Mouse (Mus musculus) liver, embryonic 15.5 days (tissue): Measurements from ENCODE around the gene Plin4. TPM values are rescaled to one million over a fixed set of nuclear protein-coding genes. Genes with fewer than 3 reads are reported as not detected.
"Not testable (repeated sequence)": the region's sequence is repeated elsewhere in the genome, so short reads cannot be mapped to it uniquely, and the experiment has no call there.

Source experiments
- ATAC-seq: fragments of 200-750 bp; cut with Nextera tagmentation; 2 replicates; pipeline ENCODE4 v1.8.0; 2017; ENCODE audit warnings: moderate number of reproducible peaks, mild to moderate bottlenecking, moderate library complexity; ENCODE audit not compliant: insufficient read depth
- H3K27ac ChIP-seq: fragments of 300-500 bp; sonication (generic); replicated peaks from 2 replicates; pipeline ENCODE4 v1.5.1; 2015; ENCODE audit warnings: mild to moderate bottlenecking, inconsistent platforms
- H3K27me3 ChIP-seq: fragments of 300-500 bp; sonication (generic); 2 replicates; pipeline ENCODE4 v1.6.1; 2015; ENCODE audit warnings: mild to moderate bottlenecking, inconsistent platforms
- H3K36me3 ChIP-seq: fragments of 300-500 bp; sonication (generic); replicated peaks from 2 replicates; pipeline ENCODE4 v1.6.1; 2015; ENCODE audit warnings: moderate library complexity, mild to moderate bottlenecking, inconsistent platforms
- H3K4me1 ChIP-seq: fragments of 300-500 bp; sonication (generic); replicated peaks from 2 replicates; pipeline ENCODE4 v1.6.1; 2015; ENCODE audit warnings: inconsistent platforms
- H3K4me2 ChIP-seq: fragments of 300-500 bp; sonication (generic); 2 replicates; pipeline ENCODE4 v1.6.1; 2015; ENCODE audit warnings: moderate library complexity, mild to moderate bottlenecking, inconsistent platforms
- H3K4me3 ChIP-seq: fragments of 300-500 bp; sonication (generic); replicated peaks from 2 replicates; pipeline ENCODE4 v1.5.1; 2015; ENCODE audit warnings: mild to moderate bottlenecking, inconsistent platforms
- H3K9ac ChIP-seq: fragments of 300-500 bp; sonication (generic); 2 replicates; pipeline ENCODE4 v1.6.1; 2015; ENCODE audit warnings: moderate library complexity, mild to moderate bottlenecking, inconsistent platforms
- H3K9me3 ChIP-seq: fragments of 300-500 bp; sonication (generic); replicated peaks from 2 replicates; pipeline ENCODE4 v1.6.1; 2016; ENCODE audit warnings: inconsistent platforms
- WGBS: fragments of 180-500 bp; shearing (Covaris S2); methylation state at CpG from one replicate; pipeline ENCODE4 v1.1.7; 2015; ENCODE audit warnings: mixed read lengths; ENCODE audit not compliant: insufficient replicate concordance; 5-methylcytosine and 5-hydroxymethylcytosine counted together
- polyA plus RNA-seq: library from polyadenylated mRNA; unstranded; fragments of >200 nt; fragmentation: Nextera tagmentation; extraction: Ambion mirVana; gene quantifications from 2 replicates; pipeline ENCODE4 v1.2.1, GENCODE M21; 2015

Plin4 gene
- polyA plus RNA-seq, 1 experiment from 2014 or later, result 0.02 TPM

DNA sequence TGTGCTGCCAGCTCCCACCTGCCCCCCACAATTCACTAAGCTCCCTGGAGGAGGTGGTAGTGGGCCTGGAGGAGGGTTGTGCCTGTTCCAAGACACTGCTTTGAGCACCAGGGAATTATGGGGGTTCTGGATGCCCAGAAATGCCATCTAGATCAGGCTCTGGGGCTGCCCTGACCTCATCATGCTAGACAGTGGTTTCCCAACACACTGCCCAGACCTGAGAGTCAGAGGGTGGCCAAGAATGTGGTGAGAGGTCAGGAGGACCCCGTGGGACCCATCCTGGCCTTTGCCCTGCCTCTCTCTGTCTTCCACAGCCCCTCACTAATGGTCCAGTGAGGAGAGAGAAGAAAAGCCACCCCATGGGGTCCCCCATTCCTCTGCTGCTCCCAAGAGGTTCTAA lies 1.4 kb upstream of the Plin4 start:
- Histone ChIP-seq H3K27me3 (no peaks in the 10 kb centered on the region), H3K9me3 (no peaks in the 10 kb centered on the region), H3K36me3 (no peaks in the 10 kb centered on the region), H3K9ac (no peak overlapping the region), H3K27ac (no peak overlapping the region), H3K4me2 (no peak overlapping the region), H3K4me3 (no peak overlapping the region), H3K4me1 (0 out of 2 replicates have a peak, but pooled peaks cover 11% of the 10 kb centered on the region)
- no peak for ATAC-seq
- WGBS, result 46% methylated on average over 1 of the region's 1 CpGs

- Histone ChIP-seq H3K27me3 (no peaks in the 10 kb centered on the region), H3K9ac (no peak overlapping the region), H3K36me3 (no peaks in the 10 kb centered on the region), H3K9me3 (no peaks in the 10 kb centered on the region), H3K4me3 (no peak overlapping the region), H3K4me1 (0 out of 2 replicates have a peak, but pooled peaks cover 11% of the 10 kb centered on the region), H3K4me2 (no peak overlapping the region), H3K27ac (no peak overlapping the region)
- 50% methylated on average over 4 of the region's 4 CpGs for WGBS
- ATAC-seq, result no peak
Observed at GRCm38 (mm10) chr17:56110571-56110970, 968 bp upstream of the Plin4 start.

DNA sequence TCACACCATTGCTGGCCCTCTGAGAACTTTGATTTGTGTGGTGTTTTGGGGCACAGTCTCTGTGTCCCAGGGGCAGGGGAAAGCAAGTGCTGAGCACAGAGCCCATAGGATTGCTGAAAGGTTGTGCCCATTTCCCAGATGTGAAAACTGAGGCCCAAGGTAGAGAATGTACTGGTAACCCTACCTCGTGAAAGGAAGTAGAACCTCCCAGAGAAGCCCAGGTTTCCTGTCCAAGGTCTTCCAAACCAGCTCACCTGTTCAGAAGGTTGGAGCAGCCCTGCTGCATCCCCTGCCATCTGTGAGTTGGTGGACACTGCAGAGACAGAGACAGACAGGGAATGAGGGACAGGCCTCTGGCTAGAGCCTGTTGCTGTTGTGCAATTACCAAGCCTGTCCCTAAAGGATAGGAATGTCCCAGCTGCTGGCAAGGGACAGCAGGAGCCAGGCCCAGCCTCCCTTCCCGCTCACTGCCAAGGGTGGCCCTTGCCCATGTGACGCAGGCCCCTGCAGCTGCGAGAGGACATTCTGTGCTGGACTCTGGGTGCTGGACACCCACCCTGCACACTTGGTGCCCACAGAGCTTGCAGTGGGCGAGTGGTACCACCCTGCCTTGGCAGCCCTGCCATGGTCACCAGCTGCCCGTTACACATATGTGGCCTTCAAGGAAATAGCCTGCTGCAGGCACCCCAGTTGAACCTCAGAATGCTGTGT lies 1.1 kb downstream of the Plin4 start:
- no peak for ATAC-seq
- 63% methylated on average over 6 of the region's 6 CpGs for WGBS
- Histone ChIP-seq H3K27ac (no peak overlapping the region), H3K9me3 (no peaks in the 10 kb centered on the region), H3K4me3 (no peak overlapping the region), H3K36me3 (no peaks in the 10 kb centered on the region), H3K4me2 (no peak overlapping the region), H3K4me1 (0 out of 2 replicates have a peak, but pooled peaks cover 2% of the 10 kb centered on the region), H3K9ac (no peak overlapping the region), H3K27me3 (no peaks in the 10 kb centered on the region)

DNA sequence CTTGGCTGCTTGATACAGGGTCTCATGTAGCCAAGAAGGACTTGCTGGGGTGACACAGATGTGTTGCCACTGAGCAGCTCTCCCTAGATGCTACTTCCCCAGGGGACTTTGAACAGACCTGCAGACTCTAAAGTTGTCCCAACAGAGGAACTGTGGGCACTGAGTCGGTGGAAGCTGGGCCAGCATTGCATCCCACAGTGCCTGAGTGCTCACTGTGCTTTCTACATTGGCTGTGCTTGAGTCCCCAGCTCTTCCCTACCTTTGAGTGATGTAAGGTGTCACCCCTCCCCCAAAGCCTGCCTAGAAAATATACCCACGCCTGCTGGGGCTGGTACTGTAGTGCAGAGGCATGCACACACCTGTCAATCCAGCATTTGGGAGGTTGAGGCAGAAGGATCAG lies 1.9 kb downstream of the Plin4 start:
- Histone ChIP-seq H3K4me3 (no peak overlapping the region), H3K4me2 (no peak overlapping the region), H3K4me1 (0 out of 2 replicates have a peak, but pooled peaks cover 2% of the 10 kb centered on the region), H3K9me3 (no peaks in the 10 kb centered on the region), H3K9ac (no peak overlapping the region), H3K36me3 (0 out of 2 replicates have a peak, but pooled peaks cover 2% of the 10 kb centered on the region), H3K27me3 (no peaks in the 10 kb centered on the region), H3K27ac (no peak overlapping the region)
- no peak for ATAC-seq
- 39% methylated on average over 2 of the region's 2 CpGs for WGBS

DNA sequence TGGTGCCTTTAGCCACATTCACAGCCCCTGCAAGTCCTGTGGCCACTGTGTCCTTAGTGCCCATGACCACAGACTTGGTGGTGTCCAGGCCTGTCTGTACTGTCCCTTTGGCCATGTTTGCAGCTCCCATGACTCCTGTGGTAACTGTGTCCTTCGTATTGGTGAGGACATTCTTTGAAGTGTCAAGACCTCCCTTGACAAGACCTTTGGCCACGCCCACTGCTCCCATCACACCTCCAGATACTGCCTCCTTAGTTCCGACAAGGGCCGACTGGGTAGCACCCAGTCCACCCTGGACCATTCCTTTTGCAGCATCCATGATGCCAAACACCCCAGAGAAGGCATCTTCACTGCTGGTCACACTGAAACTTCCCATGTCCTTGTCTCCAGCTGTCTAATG lies 2.6 kb downstream of the Plin4 start:
- H3K4me1 ChIP-seq, result no peaks in the 10 kb centered on the region
- H3K4me3 ChIP-seq, result no peak overlapping the region
- no peak overlapping the region for H3K27ac ChIP-seq
- H3K9me3 ChIP-seq, result no peaks in the 10 kb centered on the region
- no peak overlapping the region for H3K9ac ChIP-seq
- WGBS, result 45% methylated on average over 4 of the region's 4 CpGs
- no peaks in the 10 kb centered on the region for H3K27me3 ChIP-seq
- H3K4me2 ChIP-seq, result no peak overlapping the region
- H3K36me3 ChIP-seq, result peaks cover 9% of the 10 kb centered on the region
- no peak for ATAC-seq

GRCm38 (mm10) chr17:56106436-56106835 lies 3.2 kb downstream of the Plin4 start:
- not testable (repeated sequence) for H3K9me3 ChIP-seq, H3K4me3 ChIP-seq, H3K27ac ChIP-seq, H3K4me1 ChIP-seq, H3K9ac ChIP-seq, ATAC-seq, H3K4me2 ChIP-seq, H3K27me3 ChIP-seq
- H3K36me3 ChIP-seq, result peaks cover 15% of the 10 kb centered on the region
- 81% methylated on average over 4 of the region's 4 CpGs for WGBS

DNA sequence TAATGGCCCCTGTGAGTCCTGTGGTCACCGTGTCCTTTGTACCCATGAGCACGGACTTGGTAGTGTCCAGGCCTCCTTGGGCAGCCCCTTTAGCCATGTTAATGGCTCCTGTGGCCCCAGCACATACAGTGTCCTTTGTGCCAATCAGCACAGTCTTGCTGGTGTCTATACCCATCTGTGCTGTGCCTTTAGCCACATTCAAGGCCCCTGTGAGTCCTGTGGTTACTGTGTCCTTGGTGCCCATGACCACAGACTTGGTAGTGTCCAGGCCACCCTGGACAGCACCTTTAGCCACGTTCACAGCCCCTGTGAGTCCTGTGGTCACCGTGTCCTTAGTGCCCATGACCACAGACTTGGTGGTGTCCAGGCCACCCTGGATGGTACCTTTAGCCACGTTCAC lies 4.8 kb downstream of the Plin4 start:
- not testable (repeated sequence) for H3K27ac ChIP-seq, H3K4me2 ChIP-seq, H3K4me1 ChIP-seq, H3K9me3 ChIP-seq, H3K27me3 ChIP-seq, H3K9ac ChIP-seq, ATAC-seq, H3K4me3 ChIP-seq
- H3K36me3 ChIP-seq, result peaks cover 30% of the 10 kb centered on the region
- 71% methylated on average over 3 of the region's 5 CpGs for WGBS

GRCm38 (mm10) chr17:56103465-56104285 lies 5.9 kb downstream of the Plin4 start:
- H3K36me3 ChIP-seq, result peaks cover 41% of the 10 kb centered on the region
- H3K4me3 ChIP-seq, result no peak overlapping the region
- H3K9ac ChIP-seq, result no peak overlapping the region
- no peaks in the 10 kb centered on the region for H3K4me1 ChIP-seq
- WGBS, result 84% methylated on average over 8 of the region's 8 CpGs
- H3K4me2 ChIP-seq, result no peak overlapping the region
- H3K9me3 ChIP-seq, result no peaks in the 10 kb centered on the region
- H3K27ac ChIP-seq, result no peak overlapping the region
- H3K27me3 ChIP-seq, result no peaks in the 10 kb centered on the region
- ATAC-seq, result no peak

DNA sequence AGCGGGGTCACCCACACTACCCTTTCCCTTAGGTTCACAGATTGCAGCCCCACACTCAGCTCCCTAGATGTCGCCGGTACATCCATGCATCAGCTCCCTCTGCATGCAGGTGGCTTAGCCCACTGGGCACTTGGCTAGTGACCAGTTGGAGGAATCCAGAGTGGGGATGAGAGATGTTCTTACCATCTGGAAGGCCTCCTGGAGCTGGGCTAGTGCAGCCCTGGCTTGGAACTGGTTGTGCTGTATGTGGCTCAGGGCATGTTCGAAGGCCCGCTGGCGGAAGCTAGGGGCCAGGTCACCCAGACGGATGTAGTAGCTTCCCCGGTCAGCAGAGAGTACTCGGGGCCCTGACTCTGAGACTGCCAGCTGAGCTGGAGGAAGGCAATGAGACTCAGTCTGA lies 6.7 kb downstream of the Plin4 start:
- Histone ChIP-seq H3K36me3 (peaks cover 49% of the 10 kb centered on the region), H3K9ac (no peak overlapping the region), H3K27me3 (no peaks in the 10 kb centered on the region), H3K4me2 (no peak overlapping the region), H3K4me1 (no peaks in the 10 kb centered on the region), H3K27ac (no peak overlapping the region), H3K4me3 (no peak overlapping the region), H3K9me3 (no peaks in the 10 kb centered on the region)
- WGBS, result 85% methylated on average over 9 of the region's 9 CpGs
- ATAC-seq, result no peak

GRCm38 (mm10) chr17:56102158-56102557 lies 7.4 kb downstream of the Plin4 start:
- no peak overlapping the region for H3K4me3 ChIP-seq
- WGBS, result 72% methylated on average over 5 of the region's 5 CpGs
- peaks cover 57% of the 10 kb centered on the region for H3K36me3 ChIP-seq
- no peaks in the 10 kb centered on the region for H3K4me1 ChIP-seq
- no peaks in the 10 kb centered on the region for H3K9me3 ChIP-seq
- no peak overlapping the region for H3K27ac ChIP-seq
- ATAC-seq, result no peak
- H3K4me2 ChIP-seq, result no peak overlapping the region
- H3K9ac ChIP-seq, result no peak overlapping the region
- H3K27me3 ChIP-seq, result no peaks in the 10 kb centered on the region

DNA sequence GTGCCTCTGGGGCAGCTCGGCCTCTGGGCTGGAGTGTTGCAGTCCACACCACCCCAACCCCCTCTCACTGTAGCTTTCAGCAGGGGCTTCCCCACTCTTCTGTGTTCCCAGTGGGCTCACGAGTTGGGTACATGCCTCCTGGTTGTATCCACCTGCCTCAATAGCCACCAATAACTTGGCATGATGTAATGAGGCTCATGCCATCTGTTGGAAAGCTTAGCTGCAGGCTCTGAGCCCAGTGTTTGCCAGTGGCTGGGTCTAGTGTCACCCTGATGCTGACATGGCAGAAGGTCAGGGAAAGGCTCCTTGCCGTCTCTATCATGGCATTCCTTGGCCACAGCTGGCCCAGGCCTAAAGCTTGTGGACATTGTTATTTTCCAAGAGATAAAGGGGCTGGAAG lies 8.8 kb downstream of the Plin4 start:
- Histone ChIP-seq H3K4me2 (no peak overlapping the region), H3K9ac (no peak overlapping the region), H3K9me3 (no peaks in the 10 kb centered on the region), H3K27ac (no peak overlapping the region), H3K36me3 (peaks cover 70% of the 10 kb centered on the region), H3K27me3 (no peaks in the 10 kb centered on the region), H3K4me3 (no peak overlapping the region), H3K4me1 (no peaks in the 10 kb centered on the region)
- WGBS, result 87% methylated on average over 3 of the region's 3 CpGs
- ATAC-seq, result no peak
